Mouse (Mus musculus) A20 (cell line): ENCODE results near the gene Gm14410.
"Not testable (repeated sequence)": the region's sequence is repeated elsewhere in the genome, so short reads cannot be mapped to it uniquely, and the experiment has no call there.

Experiments used
- DNase-seq: peaks from one replicate; pipeline ENCODE4 v3.0.0-alpha.2; 2011; ENCODE audit warnings: low read depth, low spot score

Gm14410 gene

DNA sequence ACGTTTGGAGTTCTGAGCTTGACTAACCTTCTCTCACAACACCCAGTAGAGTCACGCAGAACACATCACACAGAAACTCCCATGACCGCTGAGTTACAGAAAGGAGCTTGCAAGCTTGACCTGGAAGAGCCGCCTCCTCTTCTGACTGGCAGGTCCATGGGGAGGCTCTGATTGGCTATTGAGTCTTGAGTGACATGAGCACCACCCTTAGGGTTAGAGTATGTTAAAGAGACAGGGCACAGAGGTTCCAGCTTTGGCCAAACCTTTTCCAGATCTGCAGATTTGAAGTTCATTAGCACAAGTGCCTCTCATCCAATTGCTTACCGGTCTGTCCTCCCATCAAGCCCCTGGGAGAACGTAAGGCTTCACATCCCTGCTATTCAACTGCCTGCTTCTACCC, at the start of gene Gm14410:
Gm14410 (minus strand) TSS at position 81 of the 400 bp plus-strand sequence.
- not testable (repeated sequence) for DNase-seq

DNA sequence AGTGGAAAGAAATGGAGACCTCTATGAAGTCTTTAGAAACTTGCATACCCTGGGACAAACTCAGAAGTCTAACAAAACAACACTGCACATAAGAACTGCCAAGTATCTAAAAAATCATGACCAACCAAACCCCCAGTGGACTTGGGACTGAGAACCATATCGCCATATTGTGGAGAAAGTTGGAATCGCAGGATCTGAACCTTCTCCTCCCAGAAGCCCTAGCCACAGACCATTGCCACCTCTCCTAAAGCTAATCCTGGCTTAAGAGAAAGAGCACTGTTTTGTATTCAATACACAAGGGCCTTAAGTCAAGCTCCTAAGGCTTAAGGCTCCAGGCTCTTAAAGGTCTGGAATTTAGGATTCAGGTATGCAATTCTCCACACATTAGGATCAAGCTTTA, 41.2 kb upstream of the Gm14410 start:
- not testable (repeated sequence) for DNase-seq

DNA sequence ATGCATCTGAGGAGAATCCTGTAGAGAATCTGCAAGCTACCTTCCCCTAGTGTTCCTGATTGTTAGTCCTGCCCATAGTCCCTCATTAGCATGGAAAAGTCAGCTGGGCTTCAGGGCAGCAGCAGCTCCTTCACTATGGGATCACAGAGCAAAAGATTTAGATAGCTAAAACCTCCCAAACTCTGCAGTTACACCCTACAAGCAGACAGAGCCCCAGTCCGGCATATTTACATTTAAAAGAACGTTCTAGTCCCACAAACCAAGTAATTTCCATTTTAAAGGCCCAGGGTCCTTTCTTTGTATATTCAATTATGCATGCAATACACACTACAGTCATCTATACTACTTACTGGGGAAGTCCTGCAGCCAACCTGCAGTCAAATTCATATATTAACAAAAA, 24.2 kb upstream of the Gm14410 start:
- DNase-seq, result not testable (repeated sequence)

DNA sequence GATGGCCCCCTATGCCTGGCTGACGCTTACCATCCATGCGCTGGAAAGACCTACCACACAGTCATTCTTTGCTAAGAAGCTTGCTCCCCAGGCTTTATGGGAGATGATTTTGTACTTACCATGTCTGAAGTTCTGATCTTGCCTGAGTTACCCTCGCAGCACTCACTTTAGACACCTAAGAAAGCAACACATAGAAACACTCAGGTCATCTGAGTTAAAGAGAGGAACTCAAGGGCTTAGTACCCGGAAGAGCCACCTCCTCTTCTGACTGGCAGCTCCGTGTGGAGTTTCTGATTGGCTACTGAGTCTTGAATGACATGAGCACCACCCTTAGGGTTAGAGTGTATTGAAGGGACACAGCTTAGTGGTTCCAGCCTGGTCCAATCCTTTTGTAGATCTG, 33.5 kb downstream of the Gm14410 start:
- DNase-seq, result not testable (repeated sequence)
